Mouse (Mus musculus) liver, postnatal 0 days (tissue): ENCODE measurements around the gene Slc48a1.

Source experiments
- CTCF ChIP-seq: sonication (generic); IDR thresholded peaks from 2 replicates; pipeline ENCODE4 v1.5.1; 2016; ENCODE audit warnings: antibody characterized with exemption, low read depth
- EP300 ChIP-seq: IDR thresholded peaks from 2 replicates; pipeline ENCODE4 v1.6.1; 2016; ENCODE audit warnings: antibody characterized with exemption, low read depth, mild to moderate bottlenecking

- TF ChIP-seq CTCF (no peak), EP300 (no peak)
Measured at GRCm38 (mm10) chr15:97811307-97811706, 33.0 kb downstream of the Slc48a1 start.
